Mouse (Mus musculus): ENCODE results near the gene Trp53. TPM values are rescaled to one million over a fixed set of nuclear protein-coding genes. Genes with fewer than 3 reads are reported as not detected.
A peak's percentile ranks its signal among the peaks of the same experiment; 100 is the strongest.

Gene Trp53
- total RNA-seq, 2 experiments from 2014 or later: 28.5 to 32.3 TPM

- Histone ChIP-seq H3K27ac (no peak overlapping the region), H3K4me3 (no peak overlapping the region)
- DNase-seq (ENCODE audit: low spot score in 2 of 2): peak in 1 of 2 experiments; percentile 72
- TF ChIP-seq CTCF (conservative IDR thresholded peaks at IDR 0.05): peak; percentile 96
Measured at GRCm38 (mm10) chr11:69628286-69628685, 48.1 kb downstream of the Trp53 start.

GRCm38 (mm10) chr11:69629802-69630201, 49.6 kb downstream of the Trp53 start:
- no peak for DNase-seq (ENCODE audit: low spot score in 2 of 2)
- peak; percentile 80 for TF ChIP-seq CTCF (conservative IDR thresholded peaks at IDR 0.05)
- no peak overlapping the region for H3K4me3 ChIP-seq
- no peak overlapping the region for H3K27ac ChIP-seq

GRCm38 (mm10) chr11:69632284-69633089, 52.3 kb downstream of the Trp53 start, which contains the start of gene Fxr2:
Fxr2 (plus strand) TSS chr11:69632990.
- DNase-seq (ENCODE audit: low spot score in 2 of 2): peak; percentile 100
- peak within 1 kb of the TSS; percentile 87 for H3K4me3 ChIP-seq
- peak within 1 kb of the TSS; percentile 91 for H3K27ac ChIP-seq
- peak; percentile 84 for TF ChIP-seq CTCF (conservative IDR thresholded peaks at IDR 0.05)

GRCm38 (mm10) chr11:69633128-69633866, 53.1 kb downstream of the Trp53 start:
- H3K27ac ChIP-seq: peak overlapping the region; percentile 91
- DNase-seq (ENCODE audit: low spot score in 2 of 2): peak; percentile 22 to 25
- TF ChIP-seq CTCF (conservative IDR thresholded peaks at IDR 0.05): no peak
- H3K4me3 ChIP-seq: peak overlapping the region; percentile 87

- Histone ChIP-seq H3K27ac (no peak overlapping the region), H3K4me3 (no peak overlapping the region)
- DNase-seq (ENCODE audit: low spot score in 2 of 2): no peak
Measured at GRCm38 (mm10) chr11:69635471-69635870, 55.3 kb downstream of the Trp53 start.

More at GRCm38 (mm10) chr11:69635471-69635870, 55.3 kb downstream of the Trp53 start:
- TF ChIP-seq CTCF (conservative IDR thresholded peaks at IDR 0.05): no peak

Small RNAs within 50 kb of the gene (microRNA-seq; reads per million reads assigned to microRNA genes)
- 0 reads per million in 2 experiments for gene Mir467f

Other genes with a start within 250 kb of the Trp53 start
- gene Rnf227, start 239.9 kb upstream of the Trp53 start, total RNA-seq (2021): 100 to 1,000 TPM; 110 to 117 TPM
- gene Chd3, start 211.0 kb upstream of the Trp53 start, total RNA-seq (2021): 100 to 1,000 TPM; 541 to 561 TPM
- gene Naa38, start 184.9 kb upstream of the Trp53 start, total RNA-seq (2021): 100 to 1,000 TPM; 109 to 127 TPM
- 10 to 100 TPM; 43.6 to 45.0 TPM for gene Cyb5d1, start 184.7 kb upstream of the Trp53 start, total RNA-seq (2021)
- 1 to 10 TPM; 2.6 to 5.0 TPM for gene Tmem88, start 182.1 kb upstream of the Trp53 start, total RNA-seq (2021)
- gene Kdm6b, start 166.7 kb upstream of the Trp53 start, total RNA-seq (2021): 10 to 100 TPM; 34.3 to 40.9 TPM
- gene Dnah2, start 31.2 kb upstream of the Trp53 start, total RNA-seq (2021): 1 to 10 TPM; 4.6 to 5.2 TPM
- 100 to 1,000 TPM; 113 to 116 TPM for gene Efnb3, start 20.2 kb upstream of the Trp53 start, total RNA-seq (2021)
- 10 to 100 TPM; 12.0 to 14.3 TPM for gene Wrap53, start 104 bp upstream of the Trp53 start, total RNA-seq (2021)
- gene Atp1b2, start 25.6 kb downstream of the Trp53 start, total RNA-seq (2021): 100 to 1,000 TPM; 391 to 411 TPM
- not detected for gene Shbg, start 37.5 kb downstream of the Trp53 start, total RNA-seq (2021)
- gene Sat2, start 41.7 kb downstream of the Trp53 start, total RNA-seq (2021): 10 to 100 TPM; 15.1 to 15.6 TPM
- 100 to 1,000 TPM; 138 to 143 TPM for gene Fxr2, start 52.6 kb downstream of the Trp53 start, total RNA-seq (2021)
- gene Sox15, start 75.0 kb downstream of the Trp53 start, total RNA-seq (2021): under 1 TPM in 1 of 2 experiments, not detected in 1; 0.44 TPM
- 10 to 100 TPM; 54.9 to 59.3 TPM for gene Mpdu1, start 82.3 kb downstream of the Trp53 start, total RNA-seq (2021)
- 10 to 100 TPM in 1 of 2 experiments, 1 to 10 TPM in 1; 9.7 to 15.4 TPM for gene Cd68, start 85.8 kb downstream of the Trp53 start, total RNA-seq (2021)
- 100 to 1,000 TPM; 342 to 344 TPM for gene Eif4a1, start 92.1 kb downstream of the Trp53 start, total RNA-seq (2021)
- gene Senp3, start 101.7 kb downstream of the Trp53 start, total RNA-seq (2021): 100 to 1,000 TPM; 108 to 132 TPM
- 1 to 10 TPM; 2.1 to 2.5 TPM for gene Tnfsf13, start 105.4 kb downstream of the Trp53 start, total RNA-seq (2021)
- 1 to 10 TPM; 8.9 to 9.6 TPM for gene Tnfsf12, start 115.5 kb downstream of the Trp53 start, total RNA-seq (2021)
- 1 to 10 TPM; 1.6 to 2.2 TPM for gene Tnfsfm13, start 115.7 kb downstream of the Trp53 start, total RNA-seq (2021)
- 10 to 100 TPM; 64.6 to 65.4 TPM for gene Polr2a, start 178.3 kb downstream of the Trp53 start, total RNA-seq (2021)
- not detected for gene Slc35g3, start 181.6 kb downstream of the Trp53 start, total RNA-seq (2021)
- 100 to 1,000 TPM; 122 to 133 TPM for gene Zbtb4, start 185.6 kb downstream of the Trp53 start, total RNA-seq (2021)
- 1 to 10 TPM; 1.1 to 1.3 TPM for gene Chrnb1, start 215.6 kb downstream of the Trp53 start, total RNA-seq (2021)
- 10 to 100 TPM; 25.6 to 28.0 TPM for gene Fgf11, start 221.5 kb downstream of the Trp53 start, total RNA-seq (2021)
- not detected for gene Tmem102, start 225.3 kb downstream of the Trp53 start, total RNA-seq (2021)
- not detected for gene Gm39566, start 234.9 kb downstream of the Trp53 start, total RNA-seq (2021)
- gene Spem2, start 238.1 kb downstream of the Trp53 start, total RNA-seq (2021): not detected
- under 1 TPM; 0.34 to 0.49 TPM for gene Spem1, start 241.8 kb downstream of the Trp53 start, total RNA-seq (2021)

Measured in layer of hippocampus, adult 2 months (tissue).